Mouse (Mus musculus) liver, embryonic 14 days (tissue): ENCODE data around the gene Hypm. TPM values are rescaled to one million over a fixed set of nuclear protein-coding genes. Genes with fewer than 3 reads are reported as not detected.

Experiments used
- polyA plus RNA-seq: library from polyadenylated mRNA; depleted of rRNA; stranded (reverse); fragments of >200 nt; gene quantifications from 2 replicates; pipeline ENCODE4 v1.2.3, GENCODE M21; 2012; rRNA removed

Hypm gene
- polyA plus RNA-seq: 0.05 and 0.07 TPM in 2 replicates

GRCm38 (mm10) chrX:9846628-9847027, at the start of gene Hypm:
Gene Hypm, plus strand, starts transcription at chrX:9846928.

GRCm38 (mm10) chrX:9849403-9849802, 2.7 kb downstream of the Hypm start, which contains the start of gene H2al3:
Gene H2al3, plus strand, starts transcription at chrX:9849703.

GRCm38 (mm10) chrX:9885322-9885721, 38.6 kb downstream of the Hypm start, which contains the start of gene Sytl5:
Gene Sytl5, plus strand, starts transcription at chrX:9885622.

Other genes with a start within 250 kb of the Hypm start
- gene Dynlt3, start 183.9 kb upstream of the Hypm start, polyA plus RNA-seq: 15.2 and 15.3 TPM in 2 replicates
- 0.06 TPM in 1 of 2 replicates, not detected in the other for gene H2al3, start 2.8 kb downstream of the Hypm start, polyA plus RNA-seq
- 0.50 and 0.63 TPM in 2 replicates for gene Sytl5, start 38.7 kb downstream of the Hypm start, polyA plus RNA-seq